Mouse (Mus musculus): Measurements from ENCODE around the gene Maml3.

Gene Maml3

GRCm38 (mm10) chr3:51859208-51859607 is 245.7 kb downstream of the Maml3 start:
- no peak for DNase-seq

- DNase-seq, result no peak
Observed at GRCm38 (mm10) chr3:51854152-51854551, 250.7 kb downstream of the Maml3 start.

GRCm38 (mm10) chr3:51853610-51854009 is 251.3 kb downstream of the Maml3 start:
- DNase-seq, result no peak

GRCm38 (mm10) chr3:51852692-51853091 is 252.2 kb downstream of the Maml3 start:
- no peak for DNase-seq

GRCm38 (mm10) chr3:51851596-51851995 is 253.3 kb downstream of the Maml3 start:
- DNase-seq, result peak; percentile 34

GRCm38 (mm10) chr3:51849462-51849861 is 255.4 kb downstream of the Maml3 start:
- no peak for DNase-seq

GRCm38 (mm10) chr3:51847262-51847661 is 257.6 kb downstream of the Maml3 start:
- no peak for DNase-seq

- no peak for DNase-seq
Observed at GRCm38 (mm10) chr3:51844255-51844654, 260.6 kb downstream of the Maml3 start.

GRCm38 (mm10) chr3:51842140-51842539 is 262.7 kb downstream of the Maml3 start:
- DNase-seq, result no peak

GRCm38 (mm10) chr3:51841598-51841997 is 263.3 kb downstream of the Maml3 start:
- peak; percentile 49 for DNase-seq

- no peak for DNase-seq
Observed at GRCm38 (mm10) chr3:51841177-51841576, 263.7 kb downstream of the Maml3 start.

- DNase-seq, result no peak
Observed at GRCm38 (mm10) chr3:51840095-51840805, 264.6 kb downstream of the Maml3 start.

- no peak for DNase-seq
Observed at GRCm38 (mm10) chr3:51839353-51839715, 265.5 kb downstream of the Maml3 start.

GRCm38 (mm10) chr3:51838696-51839352 is 266.1 kb downstream of the Maml3 start:
- DNase-seq, result peak; percentile 57

GRCm38 (mm10) chr3:51832985-51833384 is 271.9 kb downstream of the Maml3 start:
- peak; percentile 71 for DNase-seq

GRCm38 (mm10) chr3:51830821-51831429 is 274.0 kb downstream of the Maml3 start:
- no peak for DNase-seq

- DNase-seq, result no peak
Observed at GRCm38 (mm10) chr3:51825530-51825929, 279.3 kb downstream of the Maml3 start.

- no peak for DNase-seq
Observed at GRCm38 (mm10) chr3:51824506-51824905, 280.4 kb downstream of the Maml3 start.

- DNase-seq, result no peak
Observed at GRCm38 (mm10) chr3:51821551-51821950, 283.3 kb downstream of the Maml3 start.

- DNase-seq, result no peak
Observed at GRCm38 (mm10) chr3:51819109-51819508, 285.8 kb downstream of the Maml3 start.

- DNase-seq, result no peak
Observed at GRCm38 (mm10) chr3:51817919-51818318, 287.0 kb downstream of the Maml3 start.

GRCm38 (mm10) chr3:51817329-51817728 is 287.5 kb downstream of the Maml3 start:
- DNase-seq, result peak; percentile 54

- DNase-seq, result no peak
Observed at GRCm38 (mm10) chr3:51816517-51817285, 288.2 kb downstream of the Maml3 start.

Data from retina, postnatal 1 day (tissue).